7 mouse cellular contexts compared by ENCODE assay signal in genomic region chr10:45084002-45084401, GRCm38 (mm10). TPM values are rescaled to one million over a fixed set of nuclear protein-coding genes. Genes with fewer than 3 reads are reported as not detected.
DNase-seq lines count a peak whose midpoint lies in the region; ATAC-seq lines count a peak whose summit lies in the region.
"Not testable (repeated sequence)": the region's sequence is repeated elsewhere in the genome, so short reads cannot be mapped to it uniquely, and the experiment has no call there.

No protein-coding gene starts in this region.

- not testable (repeated sequence) for H3K27me3 ChIP-seq in embryonic facial prominence, embryonic 13.5 days; heart, embryonic 11.5 days (ENCODE audit: control insufficient read depth, insufficient read depth, low read length); heart, embryonic 15.5 days; hindbrain, embryonic 15.5 days; kidney, embryonic 15.5 days; midbrain, embryonic 10.5 days (ENCODE audit: low read depth, poor library complexity, severe bottlenecking); neural tube, embryonic 13.5 days

- H3K36me3 ChIP-seq in embryonic facial prominence, embryonic 13.5 days; heart, embryonic 11.5 days (ENCODE audit: control insufficient read depth, insufficient read depth, low read length); heart, embryonic 15.5 days; hindbrain, embryonic 15.5 days; neural tube, embryonic 13.5 days: not testable (repeated sequence)
- H3K36me3 ChIP-seq in kidney, embryonic 15.5 days, result peaks cover 14% of the 10 kb centered on the region
- peaks cover 45% of the 10 kb centered on the region for H3K36me3 ChIP-seq in midbrain, embryonic 10.5 days

- WGBS in embryonic facial prominence, embryonic 13.5 days, result 47% methylated on average over 7 of the region's 7 CpGs
- WGBS in heart, embryonic 11.5 days (ENCODE audit: insufficient replicate concordance), result 44% methylated on average over 7 of the region's 7 CpGs
- 53% methylated on average over 7 of the region's 7 CpGs for WGBS in heart, embryonic 15.5 days
- 42% methylated on average over 7 of the region's 7 CpGs for WGBS in hindbrain, embryonic 15.5 days
- 35% methylated on average over 7 of the region's 7 CpGs for WGBS in kidney, embryonic 15.5 days
- WGBS in midbrain, embryonic 10.5 days, result 48% methylated on average over 7 of the region's 7 CpGs
- 30% methylated on average over 7 of the region's 7 CpGs for WGBS in neural tube, embryonic 13.5 days

- H3K9ac ChIP-seq in embryonic facial prominence, embryonic 13.5 days, result 0 out of 2 replicates have a peak overlapping the region, but pooled peaks have one; percentile 21
- 0 out of 2 replicates have a peak overlapping the region, but pooled peaks have one; percentile 2 for H3K9ac ChIP-seq in heart, embryonic 11.5 days (ENCODE audit: low read depth, low read length)
- peak overlapping the region; percentile 4; the same call in 1 of the 2 replicates for H3K9ac ChIP-seq in heart, embryonic 15.5 days
- H3K9ac ChIP-seq in hindbrain, embryonic 15.5 days; kidney, embryonic 15.5 days: not testable (repeated sequence)
- peak overlapping the region; percentile 26; the same call in 1 of the 2 replicates for H3K9ac ChIP-seq in neural tube, embryonic 13.5 days

- not testable (repeated sequence) for H3K9me3 ChIP-seq in embryonic facial prominence, embryonic 13.5 days; heart, embryonic 11.5 days (replicated peaks; ENCODE audit: control insufficient read depth, low read length); heart, embryonic 15.5 days (replicated peaks); hindbrain, embryonic 15.5 days; kidney, embryonic 15.5 days (replicated peaks); midbrain, embryonic 10.5 days (replicated peaks); neural tube, embryonic 13.5 days

- peaks cover 24% of the 10 kb centered on the region; the same call in 1 of the 2 replicates for H3K4me1 ChIP-seq in embryonic facial prominence, embryonic 13.5 days
- peaks cover 34% of the 10 kb centered on the region for H3K4me1 ChIP-seq in heart, embryonic 11.5 days (ENCODE audit: control insufficient read depth, insufficient read depth, low read length)
- H3K4me1 ChIP-seq in heart, embryonic 15.5 days (replicated peaks), result peaks cover 31% of the 10 kb centered on the region
- H3K4me1 ChIP-seq in hindbrain, embryonic 15.5 days (replicated peaks), result peaks cover 12% of the 10 kb centered on the region
- H3K4me1 ChIP-seq in kidney, embryonic 15.5 days, result peaks cover 16% of the 10 kb centered on the region
- peaks cover 16% of the 10 kb centered on the region for H3K4me1 ChIP-seq in midbrain, embryonic 10.5 days
- H3K4me1 ChIP-seq in neural tube, embryonic 13.5 days (replicated peaks), result peaks cover 19% of the 10 kb centered on the region

- H3K4me3 ChIP-seq in embryonic facial prominence, embryonic 13.5 days; heart, embryonic 11.5 days (ENCODE audit: low read depth, low read length); heart, embryonic 15.5 days; hindbrain, embryonic 15.5 days; kidney, embryonic 15.5 days (replicated peaks); midbrain, embryonic 10.5 days; neural tube, embryonic 13.5 days: not testable (repeated sequence)

- ATAC-seq in embryonic facial prominence, embryonic 13.5 days (ENCODE audit: insufficient number of reproducible peaks, insufficient read depth, low FRiP score, low TSS enrichment, low read depth); heart, embryonic 11.5 days (replicated peaks; ENCODE audit: insufficient number of reproducible peaks, low FRiP score, low TSS enrichment); heart, embryonic 15.5 days (replicated peaks; ENCODE audit: insufficient number of reproducible peaks, insufficient read depth, low FRiP score, low read depth); neural tube, embryonic 13.5 days (ENCODE audit: low read depth): not testable (repeated sequence)
- ATAC-seq in hindbrain, embryonic 15.5 days (ENCODE audit: low FRiP score, low read depth), result 0 out of 2 replicates have a peak, but pooled peaks have one; percentile 13
- ATAC-seq in kidney, embryonic 15.5 days (replicated peaks; ENCODE audit: low FRiP score), result 0 out of 2 replicates have a peak, but pooled peaks have one; percentile 50

- not testable (repeated sequence) for H3K27ac ChIP-seq in embryonic facial prominence, embryonic 13.5 days; heart, embryonic 11.5 days (ENCODE audit: low read depth, low read length); heart, embryonic 15.5 days; kidney, embryonic 15.5 days
- 0 out of 2 replicates have a peak overlapping the region, but pooled peaks have one; percentile 9 for H3K27ac ChIP-seq in hindbrain, embryonic 15.5 days (replicated peaks)
- peak overlapping the region; percentile 52 for H3K27ac ChIP-seq in midbrain, embryonic 10.5 days (replicated peaks)
- H3K27ac ChIP-seq in neural tube, embryonic 13.5 days (replicated peaks), result 0 out of 2 replicates have a peak overlapping the region, but pooled peaks have one; percentile 4

- not testable (repeated sequence) for DNase-seq in midbrain, embryonic 10.5 days (ENCODE audit: low spot score)

- not testable (repeated sequence) for H3K4me2 ChIP-seq in embryonic facial prominence, embryonic 13.5 days; heart, embryonic 11.5 days; heart, embryonic 15.5 days; hindbrain, embryonic 15.5 days; kidney, embryonic 15.5 days; neural tube, embryonic 13.5 days

RNA-seq across cellular contexts. Expression of gene Prep, which starts 17.0 kb away (rescaled TPM):
- 22.0 and 23.4 TPM in 2 replicates for polyA plus RNA-seq in embryonic facial prominence, embryonic 13.5 days (2015; fragmentation: Nextera tagmentation; extraction: Ambion mirVana)
- 18.9 and 24.0 TPM in 2 replicates for polyA plus RNA-seq in heart, embryonic 11.5 days (2014; fragmentation: Nextera tagmentation; extraction: Ambion mirVana)
- 23.9 and 26.6 TPM in 2 replicates for polyA plus RNA-seq in heart, embryonic 15.5 days (2015; fragmentation: Nextera tagmentation; extraction: Ambion mirVana)
- polyA plus RNA-seq in hindbrain, embryonic 15.5 days (2015; fragmentation: Nextera tagmentation; extraction: Ambion mirVana), result 25.6 and 27.2 TPM in 2 replicates
- polyA plus RNA-seq in kidney, embryonic 15.5 days (2015; fragmentation: Nextera tagmentation; extraction: Ambion mirVana), result 24.8 and 25.5 TPM in 2 replicates
- 34.3 and 36.6 TPM in 2 replicates for polyA plus RNA-seq in midbrain, embryonic 10.5 days (2016; fragmentation: Nextera tagmentation; extraction: Ambion mirVana)
- 26.4 and 28.6 TPM in 2 replicates for polyA plus RNA-seq in neural tube, embryonic 13.5 days (2015; fragmentation: Nextera tagmentation; extraction: Ambion mirVana)
